Mouse (Mus musculus): Measurements from ENCODE around the gene Cdk6.
A peak's percentile ranks its signal among the peaks of the same experiment; 100 is the strongest.
"Not testable (repeated sequence)": the region's sequence is repeated elsewhere in the genome, so short reads cannot be mapped to it uniquely, and the experiment has no call there.

Gene Cdk6

DNA sequence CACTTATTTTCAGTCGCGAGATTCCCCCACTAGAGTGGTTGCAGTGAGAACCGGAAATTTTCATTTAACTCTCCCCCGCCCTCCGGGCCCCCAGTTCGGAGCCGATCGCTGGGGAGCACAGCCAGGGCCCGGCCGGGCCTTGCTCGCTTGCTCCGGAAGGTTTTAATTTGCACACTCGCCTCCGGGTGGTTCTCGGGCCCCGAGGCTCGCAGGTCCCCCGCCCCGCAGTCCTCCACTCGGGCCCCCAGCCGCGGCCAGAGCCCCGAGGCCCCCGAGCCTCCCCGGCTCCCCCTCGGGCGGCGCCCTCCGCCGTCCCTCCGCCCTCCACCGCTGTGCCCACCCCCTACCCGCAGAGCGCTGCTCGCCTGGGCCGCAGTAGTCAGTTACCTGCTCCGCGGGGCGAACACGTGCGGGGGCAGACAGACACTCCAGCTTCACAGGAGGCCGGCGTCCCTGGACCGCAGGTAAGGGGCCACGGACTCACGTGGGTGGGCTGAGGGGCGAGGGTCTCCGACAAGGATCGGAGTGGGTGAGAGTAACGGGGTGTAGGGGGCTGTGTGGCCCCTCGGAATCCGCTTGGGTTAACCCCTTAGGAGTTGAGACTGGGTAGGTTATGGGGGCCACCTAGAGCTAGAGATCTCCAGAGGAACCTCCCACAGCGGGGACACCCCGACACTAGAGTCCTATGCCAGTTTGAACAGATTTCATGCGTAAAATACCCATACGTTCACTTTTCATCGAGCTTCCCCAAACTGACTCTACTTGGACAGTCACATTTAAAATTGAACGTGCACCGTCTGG lies at the start of gene Cdk6:
TSS of gene Cdk6 (plus strand) at position 375 of the 801 bp plus-strand sequence.
- peak; percentile 7 to 9 for DNase-seq (ENCODE audit: low spot score in 2 of 2)

- no peak for DNase-seq (ENCODE audit: low spot score in 2 of 2)
Measured at GRCm38 (mm10) chr5:3293666-3294065, 47.6 kb upstream of the Cdk6 start.

DNA sequence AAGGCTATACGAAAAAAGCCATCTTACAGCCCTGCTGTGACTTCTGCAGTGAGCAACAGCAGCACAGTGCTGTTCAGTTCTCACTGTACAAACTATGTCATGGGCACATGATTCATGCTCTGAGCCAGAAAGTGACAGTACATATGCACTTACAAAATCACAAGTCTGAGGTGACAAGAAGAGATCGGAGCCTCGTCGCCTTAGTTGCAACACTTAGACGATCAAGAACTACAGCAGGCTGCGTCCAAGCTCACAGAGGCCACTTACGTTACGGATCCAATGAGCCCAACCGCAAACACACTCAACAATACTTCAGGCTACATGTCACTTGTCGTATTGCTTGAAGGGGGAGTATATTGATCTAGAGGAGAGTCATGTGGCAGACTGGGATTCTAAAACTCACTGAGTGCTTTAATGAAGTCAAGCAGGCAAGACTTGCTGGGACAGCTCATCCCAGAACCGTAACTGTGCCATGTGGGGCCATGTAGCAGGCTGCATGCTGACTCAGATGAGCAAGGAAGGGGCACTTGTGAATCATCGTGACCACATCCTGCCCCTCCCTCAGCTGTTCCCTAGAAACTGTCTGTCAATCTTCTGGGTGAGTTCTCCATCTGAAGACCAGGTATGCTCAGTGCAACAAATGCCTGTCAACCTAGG lies 40.4 kb upstream of the Cdk6 start:
- no peak for DNase-seq (ENCODE audit: low spot score in 2 of 2)

GRCm38 (mm10) chr5:3301535-3301934 lies 39.8 kb upstream of the Cdk6 start:
- DNase-seq (ENCODE audit: low spot score in 2 of 2): no peak

DNA sequence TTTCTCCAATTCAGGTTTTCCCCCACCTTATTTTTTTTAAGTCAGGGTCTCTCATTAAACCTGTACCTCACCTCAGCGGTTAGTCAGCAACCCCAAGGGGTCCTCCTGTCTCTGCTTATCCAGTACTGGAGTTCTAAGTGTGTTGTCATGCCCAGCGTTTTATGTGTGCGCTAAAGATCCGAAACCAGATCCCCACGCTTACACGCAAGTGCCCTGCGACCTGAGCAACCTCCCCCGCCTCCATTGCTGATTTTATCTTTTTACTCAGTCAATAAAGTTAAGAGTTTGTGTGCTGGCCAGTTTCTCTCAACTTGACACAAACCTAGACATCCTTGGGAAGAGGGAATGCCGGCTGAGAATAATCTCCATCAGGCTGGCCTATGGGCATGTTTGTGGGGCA lies 37.4 kb upstream of the Cdk6 start:
- no peak for DNase-seq (ENCODE audit: low spot score in 2 of 2)

GRCm38 (mm10) chr5:3306146-3306545 lies 35.1 kb upstream of the Cdk6 start:
- no peak for DNase-seq (ENCODE audit: low spot score in 2 of 2)

DNA sequence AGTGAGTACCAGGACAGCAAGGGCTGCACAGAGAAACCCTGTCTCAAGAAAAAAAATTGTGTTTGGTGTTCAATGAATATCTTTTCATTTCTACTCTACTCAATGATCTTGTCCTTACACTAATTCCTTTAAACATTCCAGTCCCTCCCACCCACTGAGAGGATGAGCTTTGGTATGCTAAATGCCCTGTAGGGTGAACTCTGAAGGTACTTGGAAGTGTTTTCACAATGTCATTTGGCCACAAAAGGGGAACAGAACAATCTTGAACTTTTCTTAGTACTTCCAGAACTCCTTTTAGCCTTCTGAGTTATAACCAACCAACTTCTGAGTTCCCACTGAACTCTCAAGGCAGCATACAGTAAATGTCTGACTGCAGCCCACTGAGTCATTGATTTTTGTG lies 32.2 kb upstream of the Cdk6 start:
- DNase-seq (ENCODE audit: low spot score in 2 of 2): no peak

DNA sequence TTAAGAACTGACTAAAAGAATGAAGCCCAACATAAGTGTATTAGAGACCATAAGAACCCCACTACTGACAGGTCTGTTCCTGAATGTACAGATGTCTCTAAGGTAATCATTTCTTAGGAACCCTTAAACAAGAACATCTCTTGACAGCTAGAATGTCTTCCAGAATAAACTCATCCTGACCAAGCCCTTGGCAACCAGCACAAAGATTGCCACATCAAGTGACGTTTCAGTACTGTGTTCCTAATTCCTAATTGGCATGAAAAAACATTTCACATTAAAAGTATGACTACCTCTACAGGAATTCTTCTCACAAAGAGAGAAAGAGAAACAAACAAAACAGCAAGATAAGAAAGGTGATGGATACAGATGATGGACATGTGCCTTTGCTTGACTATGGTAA lies 31.7 kb upstream of the Cdk6 start:
- DNase-seq (ENCODE audit: low spot score in 2 of 2): no peak

DNA sequence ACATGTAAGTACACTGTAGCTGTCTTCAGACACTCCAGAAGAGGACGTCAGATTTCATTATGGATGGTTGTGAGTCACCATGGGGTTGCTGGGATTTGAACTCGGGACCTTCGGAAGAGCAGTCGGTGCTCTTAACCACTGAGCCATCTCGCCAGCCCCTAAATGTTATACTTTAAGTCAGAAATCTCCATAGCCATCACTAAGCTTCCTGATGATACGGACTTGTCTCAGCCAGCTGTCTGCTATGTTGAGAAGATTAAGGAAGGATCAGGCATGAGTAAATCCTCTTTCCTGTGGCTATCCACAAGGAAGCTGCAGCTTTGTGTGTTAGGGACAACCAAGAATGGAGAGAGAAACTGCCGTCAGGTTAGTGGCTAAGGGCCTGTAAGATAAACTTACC lies 30.1 kb upstream of the Cdk6 start:
- not testable (repeated sequence) for DNase-seq (ENCODE audit: low spot score in 2 of 2)

DNA sequence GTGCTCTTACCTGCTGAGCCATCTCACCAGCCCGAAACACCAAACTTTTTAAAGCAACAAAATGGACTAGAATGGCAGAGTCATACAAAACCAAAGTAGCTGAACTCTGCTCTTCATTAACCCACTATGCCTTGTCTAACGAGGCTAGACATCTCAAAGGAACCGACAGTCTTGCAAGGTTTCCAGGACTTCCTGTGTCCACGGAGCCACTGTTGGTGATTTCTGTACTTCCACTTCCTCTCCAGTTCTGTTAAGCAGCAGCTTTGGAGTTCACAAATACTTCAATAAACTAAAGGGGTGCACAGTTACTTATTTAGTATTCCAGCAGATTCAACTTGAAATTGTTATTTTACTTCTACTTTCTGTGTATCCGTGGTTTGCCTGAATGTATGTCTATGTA lies 23.6 kb upstream of the Cdk6 start:
- DNase-seq (ENCODE audit: low spot score in 2 of 2): not testable (repeated sequence)

DNA sequence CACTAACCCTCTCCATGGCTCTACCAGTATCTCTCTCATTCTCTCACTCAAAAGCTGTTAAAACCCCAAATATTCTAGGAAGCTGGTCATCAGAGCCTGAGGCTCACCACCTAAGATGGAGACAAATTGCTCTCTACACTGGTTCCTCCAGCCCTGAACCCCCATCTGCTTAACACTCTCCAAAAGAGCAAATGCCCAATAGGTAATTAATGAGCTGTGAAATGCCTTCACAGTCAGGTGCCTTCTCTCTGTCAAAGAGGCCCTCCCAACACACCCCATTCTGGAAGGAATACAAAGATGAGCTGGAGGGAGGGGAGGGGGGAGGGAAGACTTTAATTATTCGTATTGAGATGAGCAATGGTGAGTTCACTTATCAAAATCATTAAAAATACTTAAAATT lies 21.1 kb upstream of the Cdk6 start:
- DNase-seq (ENCODE audit: low spot score in 2 of 2): no peak

GRCm38 (mm10) chr5:3322052-3322451 lies 19.2 kb upstream of the Cdk6 start:
- DNase-seq (ENCODE audit: low spot score in 2 of 2): no peak

GRCm38 (mm10) chr5:3324116-3324515 lies 17.2 kb upstream of the Cdk6 start:
- DNase-seq (ENCODE audit: low spot score in 2 of 2): no peak

GRCm38 (mm10) chr5:3329361-3329760 lies 11.9 kb upstream of the Cdk6 start:
- DNase-seq (ENCODE audit: low spot score in 2 of 2): no peak

DNA sequence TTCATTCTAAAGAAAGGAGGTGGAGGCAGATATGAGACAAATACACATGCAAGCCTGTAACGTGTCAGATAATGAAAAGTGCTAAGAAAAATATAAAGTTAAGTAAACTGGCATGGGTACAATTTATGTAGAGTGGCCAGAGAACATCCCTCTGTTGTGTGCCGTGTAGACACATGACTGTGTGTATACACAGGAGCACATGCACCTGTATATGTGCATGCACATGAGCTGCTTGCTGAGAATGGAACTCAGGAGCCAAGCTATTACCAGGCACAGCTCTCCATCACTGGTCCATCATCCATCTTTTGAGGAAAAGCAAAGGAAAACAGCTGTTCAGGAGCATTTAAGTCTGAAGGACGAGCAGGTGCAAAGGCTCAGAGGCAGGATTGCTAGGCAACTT lies 10.4 kb upstream of the Cdk6 start:
- DNase-seq (ENCODE audit: low spot score in 2 of 2): no peak

GRCm38 (mm10) chr5:3333019-3333418 lies 8.3 kb upstream of the Cdk6 start:
- DNase-seq (ENCODE audit: low spot score in 2 of 2): not testable (repeated sequence)

GRCm38 (mm10) chr5:3340340-3341058 lies 786 bp upstream of the Cdk6 start:
- not testable (repeated sequence) for DNase-seq (ENCODE audit: low spot score in 2 of 2)

DNA sequence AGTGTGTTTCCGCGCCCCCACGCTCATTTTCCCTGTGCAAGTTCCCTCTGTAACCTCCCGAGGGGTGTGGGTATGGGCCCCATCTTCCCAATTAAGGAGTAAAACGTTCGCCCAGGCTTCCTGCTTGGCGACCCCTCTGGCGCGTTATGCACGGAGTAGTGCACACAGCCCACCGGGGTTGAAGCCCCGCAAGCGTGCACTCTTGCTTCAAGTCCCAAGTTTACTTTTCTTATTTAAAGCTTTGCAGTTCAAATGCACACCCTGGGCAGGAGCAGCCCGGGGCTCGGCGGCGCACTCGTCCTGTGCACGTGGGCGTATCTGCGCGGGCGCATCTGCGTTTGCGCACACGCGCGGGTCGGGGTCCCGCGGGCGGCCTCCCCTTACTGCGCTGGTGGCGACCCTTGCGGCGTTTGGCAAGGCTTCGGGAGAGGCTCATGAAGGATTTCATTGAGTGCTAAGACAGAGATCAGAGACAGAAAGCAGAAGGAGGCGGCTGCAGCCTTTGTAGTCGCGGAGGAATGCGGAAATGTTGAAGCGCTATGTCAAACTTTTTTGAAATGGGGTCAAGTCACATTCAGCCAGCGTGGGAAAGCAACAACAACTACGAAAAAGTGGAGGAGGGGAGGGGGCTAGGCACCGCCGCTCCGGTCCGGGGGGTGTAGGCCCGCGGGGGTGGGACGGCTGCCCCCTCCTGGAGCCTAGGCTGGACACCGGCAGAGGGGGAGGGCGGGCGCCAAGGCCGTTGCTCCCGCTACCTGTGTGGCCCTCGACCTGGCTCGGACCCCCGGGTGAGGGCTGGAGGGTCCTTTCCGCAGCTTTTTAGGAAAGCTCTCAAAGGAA lies 866 bp downstream of the Cdk6 start:
- peak; percentile 12 to 19 for DNase-seq (ENCODE audit: low spot score in 2 of 2)

DNA sequence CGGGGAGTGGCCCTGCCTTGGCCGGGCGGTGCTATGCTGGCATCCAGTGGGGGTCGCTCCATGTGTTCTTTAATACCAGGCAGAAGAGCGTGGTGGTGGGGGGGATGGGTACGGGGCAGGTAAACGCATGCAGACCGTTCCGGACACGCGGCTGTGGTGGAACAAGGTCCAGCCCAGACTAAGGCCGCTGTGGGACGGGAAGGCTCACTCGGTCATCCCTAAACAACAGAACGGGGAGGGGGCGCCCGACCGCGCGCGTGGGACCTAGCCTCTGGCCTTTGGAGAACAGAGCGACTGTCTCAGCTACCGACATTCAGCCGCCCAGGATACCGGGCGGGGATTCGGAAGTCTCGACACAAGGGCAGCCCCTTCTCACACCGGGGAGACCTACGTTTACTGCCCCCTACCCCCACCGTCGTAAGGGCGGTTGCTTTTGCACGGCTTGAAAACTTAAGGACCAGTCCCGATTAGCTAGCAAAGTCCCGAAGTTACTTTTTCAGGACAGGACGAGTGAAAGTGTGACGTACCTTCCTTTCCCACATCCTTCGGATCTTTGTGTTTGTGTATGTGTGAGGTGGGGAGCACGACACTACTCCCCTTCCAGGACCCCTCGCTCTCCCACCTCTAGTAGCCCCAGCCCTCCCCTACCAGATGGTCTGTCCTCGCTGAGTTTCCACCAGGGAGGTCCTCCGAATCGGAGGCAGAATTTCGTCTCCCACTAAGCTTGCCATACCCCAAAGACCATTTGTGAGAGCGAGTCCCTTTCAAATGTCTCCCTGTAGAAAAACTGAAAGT lies 1.7 kb downstream of the Cdk6 start:
- peak in 1 of 2 experiments; percentile 12 for DNase-seq (ENCODE audit: low spot score in 2 of 2)

DNA sequence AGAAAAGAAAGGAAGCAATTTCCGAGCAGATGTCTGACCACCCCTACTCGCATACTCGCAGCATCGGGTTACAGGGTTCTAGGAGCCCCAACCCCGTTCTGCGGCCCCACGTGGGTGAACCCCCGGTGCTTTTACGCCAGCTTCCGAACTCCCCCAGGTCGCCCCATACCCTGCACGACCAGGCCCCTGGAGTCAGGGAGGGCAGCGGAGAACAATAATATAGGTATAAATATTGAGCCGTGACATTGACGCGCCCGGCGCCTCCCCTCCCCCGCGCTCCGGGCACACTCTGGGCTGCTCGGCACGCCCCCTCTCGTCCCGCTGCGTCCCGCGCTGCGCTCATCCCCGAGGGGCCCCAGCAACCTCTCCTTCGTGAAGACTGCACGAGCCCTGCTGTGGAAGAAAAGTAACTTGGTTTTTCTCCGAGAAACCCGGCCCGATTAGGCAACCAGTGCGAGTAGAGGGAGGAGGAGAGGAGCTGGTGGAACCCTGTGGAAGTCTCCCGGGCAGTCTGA lies 2.3 kb downstream of the Cdk6 start:
- DNase-seq (ENCODE audit: low spot score in 2 of 2): peak; percentile 9 to 17
